In genomic region chr5:20508609-20509008, GRCm38 (mm10) we compare ENCODE assay signal across 27 mouse cellular contexts.
DNase-seq lines count a peak whose midpoint lies in the region; ATAC-seq and TF ChIP-seq lines count a peak whose summit lies in the region.
"Had no signal": no experiment of that assay in that cellular context is flagged by ENCODE, and none has a peak within 500 bp of the region (broad histone marks: within the 10 kb centered on the region; RNA-seq: fewer than 3 reads in every experiment).

No protein-coding gene starts in this region.

- no peak overlapping the region for H3K27ac ChIP-seq in heart, postnatal 0 days (ENCODE audit: low read depth)
- no peak overlapping the region for H3K27ac ChIP-seq in heart, embryonic 11.5 days (ENCODE audit: low read depth, low read length)
- H3K27ac ChIP-seq in left cerebral cortex, adult 2 months = peak overlapping the region; percentile 56; the same call in 1 of the 2 replicates
- H3K27ac ChIP-seq: embryonic facial prominence, embryonic 12.5 days; embryonic facial prominence, embryonic 15.5 days; heart, adult 2 months; heart, embryonic 10.5 days; hindbrain, embryonic 10.5 days; hindbrain, embryonic 13.5 days had no signal

- DNase-seq in heart, postnatal 0 days (ENCODE audit: low spot score) = no peak
- no peak for DNase-seq in left cerebral cortex, adult 2 months (ENCODE audit: extremely low spot score in 1 of 2, low spot score in 2 of 2)
- DNase-seq in left cerebral cortex, adult 9 months (ENCODE audit: low spot score in 2 of 2) = no peak
- peak; percentile 6 for DNase-seq in ovary, postnatal 36 days (ENCODE audit: low spot score)
- no peak for DNase-seq in ovary, postnatal 10 days (ENCODE audit: low spot score)
- no peak for DNase-seq in T-cell, adult 2 months (ENCODE audit: low spot score)
- DNase-seq: adrenal gland, postnatal 10 days; adrenal gland, postnatal 36 days; B cell, adult 2 months; cerebellum, adult 18-20 months; cerebellum, adult 9-10 months; cerebellum, postnatal 14 days; forebrain, postnatal 0 days; gastrocnemius, postnatal 10 days; gastrocnemius, postnatal 36 days; heart, adult 2 months; heart, postnatal 10 days; heart, postnatal 36 days had no signal

- no peak for TF ChIP-seq EP300 in heart, postnatal 0 days (IDR thresholded peaks at IDR 0.05; ENCODE audit: low read depth)

- H3K4me2 ChIP-seq in heart, postnatal 0 days (ENCODE audit: low read depth, low read length) = no peak overlapping the region
- H3K4me2 ChIP-seq in heart, embryonic 11.5 days = no peak overlapping the region
- H3K4me2 ChIP-seq: embryonic facial prominence, embryonic 12.5 days; embryonic facial prominence, embryonic 15.5 days; hindbrain, embryonic 13.5 days had no signal

- no peak overlapping the region for H3K9ac ChIP-seq in heart, postnatal 0 days (replicated peaks; ENCODE audit: low read depth, low read length)
- H3K9ac ChIP-seq in heart, embryonic 11.5 days (ENCODE audit: low read depth, low read length) = no peak overlapping the region
- H3K9ac ChIP-seq: embryonic facial prominence, embryonic 12.5 days; embryonic facial prominence, embryonic 15.5 days; forebrain, postnatal 0 days; hindbrain, embryonic 13.5 days had no signal

- intact Hi-C loops in left cerebral cortex, adult 2 months (cut with DNase I) = no loop called here

- peak; percentile 1; the same call in 1 of the 2 replicates for TF ChIP-seq CTCF in heart, postnatal 0 days (IDR thresholded peaks at IDR 0.05; ENCODE audit: low read depth)
- TF ChIP-seq CTCF in left cerebral cortex, adult 2 months (IDR thresholded peaks at IDR 0.05) = no peak; the same call in none of the 2 replicates

- H3K36me3 ChIP-seq in heart, postnatal 0 days (replicated peaks; ENCODE audit: control insufficient read depth, insufficient read depth, low read length) = no peaks in the 10 kb centered on the region
- H3K36me3 ChIP-seq in heart, embryonic 11.5 days (ENCODE audit: control insufficient read depth, insufficient read depth, low read length) = no peaks in the 10 kb centered on the region
- H3K36me3 ChIP-seq: embryonic facial prominence, embryonic 12.5 days; embryonic facial prominence, embryonic 15.5 days; heart, embryonic 10.5 days; hindbrain, embryonic 10.5 days; hindbrain, embryonic 13.5 days had no signal

- no peak for ATAC-seq in heart, postnatal 0 days (ENCODE audit: insufficient read depth, low read depth)
- ATAC-seq in heart, embryonic 11.5 days (replicated peaks; ENCODE audit: insufficient number of reproducible peaks, low FRiP score, low TSS enrichment) = no peak
- ATAC-seq: forebrain, embryonic 14.5 days; forebrain, postnatal 0 days; hindbrain, embryonic 16.5 days had no signal

- WGBS in heart, postnatal 0 days = 35% methylated on average over 5 of the region's 5 CpGs
- 37% methylated on average over 5 of the region's 5 CpGs for WGBS in heart, embryonic 11.5 days (ENCODE audit: insufficient replicate concordance)

- H3K4me1 ChIP-seq in heart, postnatal 0 days (ENCODE audit: control insufficient read depth, insufficient read depth) = no peaks in the 10 kb centered on the region
- no peaks in the 10 kb centered on the region for H3K4me1 ChIP-seq in heart, embryonic 11.5 days (ENCODE audit: control insufficient read depth, insufficient read depth, low read length)
- H3K4me1 ChIP-seq: embryonic facial prominence, embryonic 12.5 days; embryonic facial prominence, embryonic 15.5 days; heart, embryonic 10.5 days; hindbrain, embryonic 10.5 days had no signal

- no peak overlapping the region for H3K4me3 ChIP-seq in heart, postnatal 0 days (ENCODE audit: low read depth, low read length)
- no peak overlapping the region for H3K4me3 ChIP-seq in heart, embryonic 11.5 days (ENCODE audit: low read depth, low read length)
- H3K4me3 ChIP-seq in left cerebral cortex, adult 2 months = no peak overlapping the region
- H3K4me3 ChIP-seq: embryonic facial prominence, embryonic 12.5 days; embryonic facial prominence, embryonic 15.5 days; heart, adult 2 months; heart, embryonic 10.5 days; hindbrain, embryonic 10.5 days; hindbrain, embryonic 13.5 days had no signal

- H3K9me3 ChIP-seq in heart, postnatal 0 days (replicated peaks; ENCODE audit: control insufficient read depth, low read length) = no peaks in the 10 kb centered on the region
- no peaks in the 10 kb centered on the region for H3K9me3 ChIP-seq in heart, embryonic 11.5 days (replicated peaks; ENCODE audit: control insufficient read depth, low read length)
- H3K9me3 ChIP-seq: embryonic facial prominence, embryonic 12.5 days; embryonic facial prominence, embryonic 15.5 days; heart, embryonic 10.5 days; hindbrain, embryonic 10.5 days; hindbrain, embryonic 13.5 days had no signal

- no peaks in the 10 kb centered on the region for H3K27me3 ChIP-seq in heart, postnatal 0 days (ENCODE audit: control insufficient read depth, insufficient read depth, low read length)
- H3K27me3 ChIP-seq in heart, embryonic 11.5 days (ENCODE audit: control insufficient read depth, insufficient read depth, low read length) = no peaks in the 10 kb centered on the region
- H3K27me3 ChIP-seq: CH12.LX; embryonic facial prominence, embryonic 12.5 days; embryonic facial prominence, embryonic 15.5 days; hindbrain, embryonic 13.5 days had no signal
